Mouse (Mus musculus): Measurements from ENCODE around the gene Trp53rka.

GRCm38 (mm10) chr2:165441613-165442012, 51.5 kb downstream of the Trp53rka start:
- no peak for TF ChIP-seq CTCF (IDR thresholded peaks at IDR 0.05; ENCODE audit: control insufficient read depth, insufficient read depth, low read length)
- TF ChIP-seq POLR2A (IDR thresholded peaks at IDR 0.05; ENCODE audit: borderline replicate concordance, control insufficient read depth, low read depth, low read length): no peak
